Mouse (Mus musculus) ovary, postnatal 36 days (tissue): ENCODE results near the gene Mettl24.

Experiments used
- DNase-seq: peaks from one replicate; pipeline ENCODE4 v3.0.0; 2022; ENCODE audit warnings: low spot score, mixed read lengths

Mettl24 gene

DNA sequence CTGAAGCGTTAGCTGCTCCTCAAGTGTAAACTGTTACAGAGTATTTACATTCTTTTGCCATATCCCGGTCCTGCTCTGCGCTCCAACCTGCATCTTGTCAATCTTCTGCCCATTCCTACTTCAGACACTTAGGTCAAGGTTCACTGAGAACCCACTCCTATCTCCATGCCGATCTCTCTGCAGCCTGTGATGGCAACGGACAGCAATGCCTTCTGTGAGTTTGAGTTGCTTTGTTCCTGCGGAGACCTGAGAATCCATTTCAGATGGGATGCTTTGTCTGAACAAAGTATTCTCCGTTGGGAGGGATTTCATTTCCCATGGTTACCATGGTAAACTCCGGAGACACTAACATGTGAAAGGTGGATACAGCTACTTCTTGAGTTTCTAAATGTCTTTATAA, 2.6 kb downstream of the Mettl24 start:
- no peak for DNase-seq

DNA sequence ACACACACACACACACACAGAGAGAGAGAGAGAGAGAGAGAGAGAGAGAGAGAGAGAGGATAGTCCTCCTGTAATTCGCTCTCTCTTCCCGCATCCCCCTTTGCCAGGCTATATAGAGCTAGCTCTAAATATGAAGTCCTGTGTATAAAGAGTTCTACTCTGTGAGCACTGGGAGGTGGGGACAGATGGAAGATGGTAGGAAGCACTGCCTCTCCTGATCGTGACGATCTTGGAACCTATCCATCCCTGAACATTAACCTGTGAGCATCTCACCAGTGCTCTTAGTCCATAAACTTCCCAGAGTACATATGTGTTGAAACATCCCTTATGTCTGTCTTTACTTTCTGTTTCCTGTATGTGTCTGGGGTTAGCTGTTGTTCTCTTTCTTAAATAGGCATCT, 3.9 kb downstream of the Mettl24 start:
- no peak for DNase-seq

DNA sequence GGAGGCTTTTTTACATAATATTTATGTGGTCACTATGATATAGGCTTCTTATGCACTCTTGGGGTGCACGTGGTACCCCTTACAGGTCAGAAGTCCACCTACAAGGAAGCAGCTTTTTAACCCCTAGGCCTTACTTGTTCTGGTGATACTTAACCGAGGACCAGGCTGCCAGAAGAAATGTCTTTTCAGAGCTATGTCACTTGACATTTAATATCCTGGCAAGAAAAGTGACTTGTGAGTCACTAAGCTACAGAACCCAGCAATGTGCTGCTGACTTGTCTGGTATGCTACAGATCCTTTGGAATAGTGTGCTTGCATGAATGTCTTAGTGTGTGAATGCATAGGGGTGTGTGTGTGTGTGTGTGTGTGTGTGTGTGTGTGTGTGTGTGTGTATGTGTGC, 4.3 kb downstream of the Mettl24 start:
- no peak for DNase-seq

DNA sequence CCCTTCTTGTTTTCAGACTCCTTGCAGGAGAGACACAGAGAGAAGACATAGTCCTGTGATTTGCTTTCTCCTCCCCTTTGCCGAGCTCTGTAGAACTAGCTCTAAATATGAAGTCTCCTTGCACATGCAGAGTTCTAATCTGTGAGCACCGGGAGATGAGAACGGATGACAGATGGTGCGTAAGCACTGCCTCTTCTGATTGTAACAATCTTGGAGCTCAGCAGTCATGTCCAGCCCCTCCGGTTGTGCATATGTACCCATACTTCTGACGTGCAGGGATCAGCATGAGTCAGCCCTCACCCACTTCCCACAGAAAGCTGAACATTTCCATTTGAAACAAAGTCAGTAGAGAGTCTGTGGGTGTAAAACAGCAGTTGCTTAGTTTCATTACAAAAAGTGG, 5.2 kb downstream of the Mettl24 start:
- DNase-seq, result no peak

DNA sequence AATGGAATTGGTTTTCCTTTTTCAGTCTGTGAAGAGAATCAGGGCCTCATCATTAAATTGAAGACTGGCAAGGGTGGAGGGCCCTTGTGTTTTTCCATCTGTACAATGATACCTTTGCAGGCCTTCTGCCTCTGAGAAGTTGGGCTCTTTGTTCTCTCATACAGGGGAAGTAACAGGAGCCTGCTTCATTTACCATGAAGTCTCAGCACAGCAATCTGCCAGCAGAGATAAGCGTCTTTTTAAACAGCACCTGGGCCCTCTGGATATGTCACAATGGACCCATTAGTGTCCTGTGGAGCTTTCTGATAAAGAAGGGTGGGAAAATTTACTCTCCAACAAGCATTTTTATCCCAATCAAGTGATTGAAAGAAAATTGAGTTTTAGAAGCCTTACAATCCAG, 5.8 kb downstream of the Mettl24 start:
- no peak for DNase-seq

DNA sequence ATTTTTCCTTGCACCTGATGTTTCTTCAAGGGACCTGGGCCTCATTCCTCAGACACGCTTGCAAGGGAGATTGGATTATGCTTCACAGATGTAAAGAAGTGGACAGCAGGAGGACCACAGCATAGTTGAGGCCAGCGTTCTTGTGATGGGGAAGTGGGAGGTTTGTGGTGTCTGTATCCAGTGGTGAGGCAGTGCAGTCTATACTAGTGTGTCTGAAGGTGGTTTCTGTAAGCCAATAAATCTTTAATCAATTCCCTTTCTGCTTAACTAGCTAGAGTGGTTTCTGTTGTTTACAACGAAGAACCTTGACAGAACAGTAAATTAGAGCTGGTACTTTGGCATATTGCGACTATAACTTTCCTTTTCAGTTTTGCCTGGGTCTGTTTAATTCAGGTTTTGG, 15.6 kb downstream of the Mettl24 start:
- no peak for DNase-seq

DNA sequence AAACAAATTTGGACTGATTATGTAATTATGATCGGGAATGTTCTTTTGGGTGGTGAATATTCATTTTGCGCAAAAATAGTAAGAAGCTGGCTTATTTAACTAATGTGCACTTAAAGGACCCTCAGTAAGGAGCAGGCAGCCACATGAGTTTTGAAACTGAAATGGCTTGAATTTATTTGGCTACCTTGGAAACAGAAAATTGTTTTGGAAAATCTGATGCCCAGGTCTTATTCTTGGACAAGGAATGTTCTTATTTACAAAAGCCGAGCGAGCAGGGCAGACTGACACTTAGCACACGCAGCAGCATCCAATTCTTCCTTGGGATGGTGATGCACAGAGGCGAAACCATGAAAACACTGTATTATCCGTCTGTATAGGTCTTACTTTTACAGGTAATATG, 28.0 kb downstream of the Mettl24 start:
- no peak for DNase-seq

DNA sequence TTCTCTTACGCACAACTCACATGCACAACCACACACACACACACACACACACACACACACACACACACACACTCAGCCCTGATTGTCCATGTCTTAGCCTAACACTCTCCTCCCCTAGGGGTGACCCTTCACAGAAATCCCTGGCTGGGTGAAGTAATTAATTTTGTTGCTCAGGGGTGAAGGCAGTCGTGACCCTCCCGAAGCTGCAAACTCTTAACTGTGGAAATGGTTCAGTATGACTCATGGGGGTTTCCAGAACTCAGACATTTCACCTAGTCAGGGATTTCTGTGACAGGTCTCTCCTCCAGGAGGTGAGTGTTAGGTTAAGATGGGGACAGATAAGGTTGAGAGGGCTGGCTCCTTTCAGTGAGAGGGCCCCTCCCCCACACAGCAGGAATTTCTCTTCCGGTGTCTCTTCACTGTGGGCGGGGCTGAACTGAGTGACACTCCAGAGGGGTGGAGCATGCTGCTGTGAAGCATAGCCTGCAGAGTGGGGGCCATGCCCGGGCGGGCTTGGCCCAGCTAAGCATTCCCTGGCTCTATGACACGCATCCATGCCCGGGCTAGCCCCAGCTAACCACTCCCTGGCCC, 30.0 kb downstream of the Mettl24 start:
- no peak for DNase-seq

DNA sequence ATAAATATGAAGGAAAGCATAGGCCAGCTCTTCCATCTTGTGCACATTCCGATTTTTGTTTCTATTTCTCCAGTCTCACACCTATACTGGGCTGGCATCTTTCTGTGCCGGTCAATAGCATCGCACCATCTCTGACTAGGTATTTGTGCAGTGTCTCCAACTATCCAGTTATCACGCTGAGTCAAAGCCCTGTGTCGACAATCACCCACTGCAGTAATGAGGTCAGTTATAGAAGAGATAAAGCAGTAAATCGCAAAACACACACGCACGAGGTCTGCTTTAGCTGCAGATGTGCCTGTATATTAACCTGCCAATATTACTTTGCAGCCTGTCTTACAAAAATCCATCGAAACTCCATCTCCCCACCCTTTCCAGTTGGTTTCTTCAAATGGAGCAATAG, 30.7 kb downstream of the Mettl24 start:
- no peak for DNase-seq

DNA sequence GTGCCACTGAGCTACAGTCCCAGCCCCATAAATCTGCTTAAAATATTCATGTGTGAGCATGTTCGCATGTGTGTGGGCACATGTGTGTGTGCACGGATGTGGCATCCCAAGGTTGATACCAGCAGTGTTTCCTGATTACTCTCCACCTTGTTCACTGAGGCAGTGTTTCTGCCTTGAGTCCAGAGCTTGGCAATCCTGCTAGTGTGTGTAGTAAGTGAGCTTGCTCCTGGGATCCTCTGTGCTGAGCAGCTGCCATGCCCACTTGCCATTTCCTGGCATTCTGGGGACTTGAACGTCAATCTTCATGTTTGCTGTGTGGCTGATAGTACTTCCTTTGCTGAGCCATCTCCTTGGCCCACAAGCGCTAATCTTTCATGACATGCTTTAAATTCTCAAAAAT, 32.1 kb downstream of the Mettl24 start:
- no peak for DNase-seq

DNA sequence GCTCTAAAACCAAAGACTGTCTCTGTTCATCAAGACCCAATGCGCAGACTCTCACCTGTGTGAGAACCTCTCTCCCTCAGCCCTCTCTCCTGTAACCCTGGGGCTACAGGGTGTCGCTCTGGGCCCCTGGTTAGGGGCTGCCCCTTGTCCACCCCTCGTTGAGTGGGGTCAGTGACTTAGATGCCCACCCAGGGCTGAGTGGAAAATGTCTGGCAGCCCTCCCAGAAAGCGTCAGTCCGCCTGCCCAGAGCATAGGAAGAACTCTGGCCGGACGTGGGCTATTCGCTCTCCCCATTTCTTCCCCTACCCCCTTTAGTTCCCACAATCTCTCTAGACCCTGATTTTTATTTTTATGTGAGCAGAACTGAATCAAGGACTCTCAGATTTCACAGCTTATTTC, 33.2 kb downstream of the Mettl24 start:
- DNase-seq, result no peak

DNA sequence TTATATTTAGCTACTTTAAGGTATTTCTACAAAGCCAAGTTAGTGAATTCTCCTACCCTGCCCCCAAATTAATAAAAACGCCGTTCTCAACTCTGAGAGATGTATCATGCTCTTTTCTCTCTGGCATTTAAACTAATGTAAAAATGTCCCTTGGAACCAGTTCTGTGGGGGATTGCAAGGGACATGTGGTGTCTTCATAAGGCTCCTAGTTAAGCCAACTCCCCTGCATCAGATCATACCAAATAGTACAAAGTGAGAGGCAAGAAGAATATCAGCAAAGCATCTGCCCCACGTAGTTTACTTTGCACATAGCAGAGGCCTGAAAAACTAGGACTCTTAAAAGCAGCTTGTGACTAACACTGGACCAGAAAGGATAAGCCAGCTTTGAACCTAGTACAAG, 33.6 kb downstream of the Mettl24 start:
- no peak for DNase-seq

DNA sequence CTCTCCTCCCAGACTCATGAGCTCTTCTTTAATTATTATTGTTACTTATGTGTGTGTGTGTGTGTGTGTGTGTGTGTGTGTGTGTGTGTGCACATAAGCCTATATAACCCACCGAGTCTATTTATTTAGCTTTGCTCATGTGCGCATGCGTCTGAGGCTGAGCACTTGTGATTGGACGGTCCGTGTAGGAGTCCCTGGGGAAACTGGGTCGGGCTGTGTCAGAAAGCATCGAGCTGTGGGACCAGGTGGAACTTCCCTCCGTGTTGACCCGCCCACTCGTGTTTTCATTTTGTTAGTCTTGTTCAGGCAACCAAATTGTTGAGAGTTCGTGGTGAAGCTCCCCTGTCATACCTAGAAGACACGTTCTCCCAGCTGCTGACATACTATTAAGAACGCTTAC, 35.3 kb downstream of the Mettl24 start:
- no peak for DNase-seq

DNA sequence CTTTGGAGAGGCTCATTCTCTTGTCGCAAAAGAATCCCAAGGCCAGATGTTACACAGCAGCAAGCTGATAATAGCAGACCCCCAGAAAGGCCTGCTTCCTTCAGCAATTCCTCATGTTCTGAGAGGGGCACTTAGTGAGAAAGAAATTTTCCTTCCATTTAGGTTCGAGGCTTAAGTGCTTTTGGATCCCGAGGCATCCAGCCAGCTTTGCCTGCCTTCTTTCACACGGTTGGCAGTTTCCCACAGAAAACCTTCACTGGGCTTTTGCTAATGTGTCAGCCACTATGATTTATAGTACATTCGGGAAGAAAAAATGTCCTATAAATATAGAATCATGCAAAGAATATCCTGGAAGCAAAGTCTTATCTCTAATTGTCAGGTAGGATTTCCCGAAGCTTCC, 36.0 kb downstream of the Mettl24 start:
- no peak for DNase-seq

DNA sequence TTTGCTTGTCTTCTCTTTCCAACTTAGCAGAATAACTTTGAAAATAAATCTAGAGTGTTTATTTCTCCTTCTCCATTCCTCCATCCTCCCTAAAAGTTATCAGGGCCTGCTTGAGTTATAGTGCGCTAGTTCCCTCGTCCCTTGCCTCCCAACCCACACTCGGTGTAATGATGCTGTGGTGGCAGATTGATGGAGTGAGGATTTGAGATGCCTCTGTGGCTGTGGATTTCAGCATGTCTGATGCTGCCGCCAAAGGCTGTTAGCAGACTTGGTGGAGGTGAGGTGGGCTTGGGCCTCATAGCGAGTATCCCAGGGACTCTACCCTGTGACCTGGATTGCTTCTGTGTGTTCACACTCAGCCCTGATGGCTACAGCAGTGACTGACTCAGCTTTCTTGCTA, 37.8 kb downstream of the Mettl24 start:
- no peak for DNase-seq

DNA sequence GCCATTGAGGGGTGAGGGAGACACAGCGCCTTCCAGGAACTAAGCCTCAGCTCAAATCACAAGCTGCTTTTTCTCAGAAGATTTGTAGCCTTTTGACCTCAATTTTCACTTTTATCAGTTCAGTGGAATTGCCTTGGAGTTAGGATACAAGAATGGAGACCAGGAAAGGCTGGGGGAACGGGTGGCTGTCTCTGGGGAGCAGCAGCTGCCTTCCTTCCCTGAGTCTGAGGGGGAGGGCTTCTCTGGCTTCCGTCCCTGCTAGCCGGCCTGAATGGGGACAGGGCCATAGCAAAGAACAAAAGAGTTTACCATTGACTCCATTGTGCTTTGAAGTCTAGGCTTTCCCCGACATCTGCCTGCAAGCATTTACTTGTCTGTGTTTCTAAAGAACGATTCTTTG, 41.3 kb downstream of the Mettl24 start:
- DNase-seq, result no peak

DNA sequence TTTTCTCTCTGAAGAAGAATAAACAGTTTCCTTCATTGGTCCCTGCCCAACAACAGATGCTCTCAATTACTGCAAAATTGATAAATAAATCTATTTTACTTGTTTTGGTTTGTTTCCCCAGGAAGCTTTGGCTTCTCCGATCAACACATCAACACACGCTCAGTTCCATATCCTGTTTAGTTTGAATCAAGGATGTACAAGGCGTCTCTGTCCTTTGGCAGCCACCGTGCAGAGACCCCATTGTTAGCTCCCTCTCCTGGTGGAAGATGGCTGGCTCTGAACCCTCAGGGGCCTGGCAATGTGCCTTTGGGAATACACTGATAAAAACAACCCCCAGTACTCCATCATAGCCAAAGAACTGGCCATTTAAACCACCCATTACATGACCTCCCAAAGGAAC, 42.0 kb downstream of the Mettl24 start:
- DNase-seq, result no peak

DNA sequence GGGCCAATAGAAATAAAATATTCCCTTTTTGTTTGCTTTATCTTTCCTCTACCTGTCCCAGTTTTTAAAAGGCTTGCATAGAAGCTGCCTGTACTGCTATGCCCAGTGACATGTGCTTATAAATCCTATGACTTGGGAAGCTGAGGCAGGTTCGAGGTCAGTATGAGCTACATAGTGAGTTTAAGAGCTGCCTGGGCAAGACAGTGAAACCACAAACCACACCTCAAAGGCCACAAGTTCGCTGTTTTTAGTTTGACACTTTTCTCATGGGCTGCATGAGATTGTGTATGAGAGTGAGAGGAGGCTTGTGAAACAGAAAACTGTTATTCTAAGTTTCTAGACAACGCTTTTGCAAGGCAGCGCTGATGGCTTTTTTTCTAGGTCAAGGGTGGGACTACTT, 42.4 kb downstream of the Mettl24 start:
- DNase-seq, result no peak

DNA sequence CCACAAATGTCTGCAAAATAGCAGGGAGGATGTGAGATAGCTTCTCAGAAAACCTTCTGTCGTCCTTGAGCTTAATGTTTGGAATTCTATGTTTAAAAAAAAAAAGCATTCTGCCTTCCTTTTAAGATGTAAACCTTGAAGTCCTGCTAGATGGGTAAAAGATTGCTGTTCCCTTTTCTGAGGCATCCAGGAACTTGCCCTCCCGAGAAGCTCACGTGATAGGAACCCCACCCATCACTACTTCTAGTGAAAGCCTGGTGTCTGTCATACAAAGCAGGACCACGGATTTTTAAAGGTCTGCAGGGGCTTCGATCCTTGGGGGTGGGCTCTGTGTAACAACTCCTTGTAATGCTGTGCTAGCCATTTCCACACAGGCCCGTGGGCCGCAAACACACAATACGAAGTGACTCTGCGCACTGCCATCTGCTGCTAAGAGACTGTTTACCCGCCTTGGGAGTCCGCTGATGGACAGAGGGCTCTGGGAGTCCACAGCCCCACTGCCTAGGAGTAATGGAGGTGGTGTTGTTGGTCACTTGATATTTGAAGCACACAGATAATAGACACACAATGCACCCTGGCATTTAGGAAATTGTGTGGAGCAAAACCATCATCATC, 43.3 kb downstream of the Mettl24 start:
- no peak for DNase-seq

DNA sequence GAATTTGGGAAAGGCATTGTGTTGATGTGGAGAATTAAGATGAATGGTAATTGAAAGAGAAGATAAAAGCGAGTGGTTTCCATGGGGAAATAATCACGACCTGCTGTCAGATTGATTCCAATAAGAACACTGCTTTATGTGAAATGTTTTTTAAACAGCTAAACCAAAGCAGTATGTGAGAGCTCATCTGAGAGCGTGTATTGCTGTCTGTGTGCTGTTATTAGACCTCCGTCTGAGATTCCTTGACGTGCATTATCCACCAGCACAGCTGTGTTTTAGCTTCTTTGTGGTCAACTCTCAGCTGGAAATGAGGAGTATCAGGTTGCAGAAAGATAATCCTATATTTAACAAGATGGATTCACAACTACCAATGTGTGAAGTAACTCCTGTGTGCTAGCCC, 43.9 kb downstream of the Mettl24 start:
- no peak for DNase-seq

DNA sequence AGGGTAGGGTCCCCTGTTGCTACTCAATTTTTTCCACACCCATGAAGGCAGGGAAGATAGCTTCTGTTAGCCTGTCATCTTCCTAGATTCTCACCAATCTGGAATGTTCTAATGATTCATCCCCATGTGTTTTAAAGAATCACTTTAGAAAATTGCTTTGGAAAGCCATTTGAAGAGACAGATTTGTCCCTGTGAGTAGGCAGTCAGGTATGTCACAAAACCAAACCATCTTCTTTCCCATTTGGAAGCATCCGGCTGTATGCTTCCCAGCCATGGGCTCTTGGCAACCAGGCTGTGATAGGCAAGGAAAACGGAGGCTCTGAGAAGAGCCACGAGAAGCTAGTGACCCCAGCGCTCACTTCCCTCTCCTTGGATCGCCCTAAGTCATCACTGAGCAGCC, 47.1 kb downstream of the Mettl24 start:
- DNase-seq, result no peak

DNA sequence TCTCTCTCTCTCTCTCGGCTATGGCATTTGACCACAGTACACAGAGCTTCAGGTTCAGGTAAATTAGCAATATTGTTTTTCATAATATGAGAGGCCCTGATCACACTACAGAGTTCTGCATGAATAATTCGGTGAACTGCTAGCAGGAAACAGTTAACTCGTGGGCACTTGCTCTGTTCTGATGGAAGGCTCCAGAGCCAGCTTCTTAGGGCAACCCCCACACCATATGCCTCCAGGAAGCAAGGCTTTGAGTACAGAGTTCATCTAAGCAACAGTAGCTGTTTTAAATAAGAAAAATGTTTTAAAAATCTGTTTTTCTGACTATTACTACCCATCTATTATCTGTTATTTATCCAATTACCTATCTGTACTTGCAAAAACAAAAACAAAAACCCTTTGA, 50.2 kb downstream of the Mettl24 start:
- DNase-seq, result no peak

DNA sequence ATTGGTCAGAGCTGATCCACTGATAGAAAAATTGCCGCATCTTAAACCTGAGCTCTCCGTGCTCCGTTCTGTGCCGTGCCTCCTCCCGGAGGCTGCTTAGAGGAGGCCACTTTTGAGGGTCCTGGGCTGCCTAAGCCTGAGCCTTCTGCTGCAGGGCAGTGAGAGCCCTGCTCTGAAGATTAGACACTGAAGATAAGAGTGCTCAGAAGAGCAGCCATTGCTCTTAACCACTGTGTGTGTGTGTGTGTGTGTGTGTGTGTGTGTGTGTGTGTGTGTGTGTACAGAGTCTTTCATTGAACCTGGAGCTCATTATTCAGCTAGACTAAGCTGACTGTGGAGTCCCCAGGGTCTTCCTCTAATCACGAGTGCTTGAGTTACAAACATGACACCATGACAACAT, 53.1 kb downstream of the Mettl24 start:
- no peak for DNase-seq

DNA sequence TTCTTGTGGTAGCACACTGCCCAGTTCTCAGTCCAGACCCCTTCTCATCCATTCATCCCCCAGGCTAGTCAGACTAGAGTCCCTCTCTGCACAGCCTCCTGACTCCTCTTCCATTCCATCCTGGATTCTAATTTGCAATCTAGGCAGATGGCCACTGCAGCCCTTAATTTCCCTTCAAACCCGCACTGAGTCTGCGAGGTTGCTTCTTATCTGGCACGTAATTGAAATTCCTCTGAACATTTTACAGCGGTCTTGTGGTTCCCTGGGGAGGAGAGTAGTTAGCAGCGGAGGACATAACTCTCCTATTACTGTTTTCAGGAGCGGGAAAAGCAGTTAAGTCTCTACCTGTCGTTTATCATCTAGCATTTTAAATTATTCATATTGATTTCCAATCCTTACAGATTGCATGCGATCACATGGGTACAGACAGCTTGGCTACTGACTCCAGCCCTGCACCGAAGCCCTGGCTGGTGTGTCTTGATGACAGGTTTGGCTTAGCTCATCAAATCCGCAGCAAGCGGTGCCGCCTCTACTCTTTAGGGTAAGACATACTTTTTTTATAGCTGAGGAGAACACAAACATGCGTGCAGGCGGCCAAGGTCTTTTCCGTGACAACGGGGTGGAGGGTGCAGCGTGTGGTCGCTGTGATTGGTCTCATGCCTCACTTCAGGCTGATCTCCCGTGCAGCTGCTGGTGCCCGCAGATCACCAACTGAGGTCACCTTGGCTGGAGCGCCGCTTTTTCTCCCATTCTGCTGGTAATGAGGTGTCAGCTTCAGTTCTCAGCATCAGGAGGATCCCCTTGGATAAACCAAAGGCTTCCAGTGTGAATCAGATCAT, 54.4 kb downstream of the Mettl24 start:
- DNase-seq, result no peak
